Mouse (Mus musculus) heart, adult 2 months (tissue): ENCODE data around the gene Olfr147.

Experiments used
- CTCF ChIP-seq: fragments of 200-600 bp; IDR thresholded peaks from 2 replicates; pipeline ENCODE4 v1.8.1; 2022; ENCODE audit warnings: antibody characterized with exemption, mild to moderate bottlenecking, moderate library complexity
- EP300 ChIP-seq: fragments of 200-500 bp; IDR thresholded peaks from 2 replicates; pipeline ENCODE4 v1.6.1; 2011; ENCODE audit warnings: low read depth, low read length, control low read depth; ENCODE audit not compliant: insufficient read depth
- POLR2A ChIP-seq: fragments of 200-500 bp; IDR thresholded peaks from 2 replicates; pipeline ENCODE4 v1.6.1; 2011; ENCODE audit warnings: mild to moderate bottlenecking, low read depth, low read length, control low read depth; ENCODE audit not compliant: insufficient read depth

DNA sequence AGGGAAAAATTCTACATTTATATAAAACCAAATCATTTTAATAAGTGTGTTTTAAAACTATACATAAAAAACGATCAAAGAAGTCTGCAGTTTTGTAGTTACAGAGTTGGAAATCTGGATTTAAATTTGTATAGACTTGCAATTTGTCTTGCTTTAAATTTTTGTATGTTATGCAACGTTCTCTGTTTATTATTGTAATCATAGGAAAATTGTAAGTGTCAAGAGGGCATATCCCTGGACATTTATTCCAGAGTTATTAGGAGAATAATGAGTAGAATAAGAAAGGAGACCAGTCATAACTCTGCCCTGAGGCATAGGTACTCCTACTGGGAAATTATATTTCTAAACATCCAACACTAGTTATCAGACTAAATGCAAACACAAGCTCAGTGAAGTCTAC lies 24.7 kb upstream of the Olfr147 start, which contains the start of gene Olfr251:
- TF ChIP-seq EP300 (no peak), CTCF (no peak), POLR2A (no peak)
